Mouse (Mus musculus): Measurements from ENCODE around the gene Bivm. TPM values are rescaled to one million over a fixed set of nuclear protein-coding genes. Genes with fewer than 3 reads are reported as not detected.

The Bivm gene
- polyA plus RNA-seq, 2 experiments = 13.3 to 17.9 TPM

- H3K27me3 ChIP-seq (ENCODE audit: control insufficient read depth, insufficient read depth, low read length) = no peaks in the 10 kb centered on the region
- ATAC-seq (ENCODE audit: low FRiP score, low read depth) = no peak
- peaks cover 16% of the 10 kb centered on the region for H3K9me3 ChIP-seq (ENCODE audit: control insufficient read depth, low read length)
- peaks cover 71% of the 10 kb centered on the region for H3K36me3 ChIP-seq (ENCODE audit: control insufficient read depth, insufficient read depth, low read length)
- no peak overlapping the region for H3K4me2 ChIP-seq (replicated peaks; ENCODE audit: low read depth, low read length, severe bottlenecking)
- H3K9ac ChIP-seq (ENCODE audit: low read depth, low read length, severe bottlenecking) = no peak overlapping the region
- H3K4me1 ChIP-seq (ENCODE audit: control insufficient read depth, insufficient read depth, low read length) = no peaks in the 10 kb centered on the region
- WGBS = 81% methylated on average over 8 of the region's 8 CpGs
- DNase-seq (ENCODE audit: low spot score) = no peak
- H3K27ac ChIP-seq (replicated peaks; ENCODE audit: low read depth, low read length) = no peak overlapping the region
- TF ChIP-seq POLR2A (IDR thresholded peaks at IDR 0.05; ENCODE audit: borderline replicate concordance, extremely low read depth, insufficient read depth, insufficient read length) = no peak
- H3K4me3 ChIP-seq (replicated peaks; ENCODE audit: low read length) = no peak overlapping the region
Observed at GRCm38 (mm10) chr1:44173903-44174302, 55.1 kb downstream of the Bivm start.

- 91% methylated on average over 5 of the region's 5 CpGs for WGBS
- no peak for ATAC-seq (ENCODE audit: low FRiP score, low read depth)
- TF ChIP-seq POLR2A (IDR thresholded peaks at IDR 0.05; ENCODE audit: borderline replicate concordance, extremely low read depth, insufficient read depth, insufficient read length) = no peak
- H3K4me1 ChIP-seq (ENCODE audit: control insufficient read depth, insufficient read depth, low read length) = no peaks in the 10 kb centered on the region
- H3K36me3 ChIP-seq (ENCODE audit: control insufficient read depth, insufficient read depth, low read length) = peaks cover 72% of the 10 kb centered on the region
- no peak overlapping the region for H3K4me3 ChIP-seq (replicated peaks; ENCODE audit: low read length)
- H3K4me2 ChIP-seq (replicated peaks; ENCODE audit: low read depth, low read length, severe bottlenecking) = no peak overlapping the region
- no peak overlapping the region for H3K9ac ChIP-seq (ENCODE audit: low read depth, low read length, severe bottlenecking)
- H3K27me3 ChIP-seq (ENCODE audit: control insufficient read depth, insufficient read depth, low read length) = no peaks in the 10 kb centered on the region
- H3K9me3 ChIP-seq (ENCODE audit: control insufficient read depth, low read length) = no peaks in the 10 kb centered on the region
- DNase-seq (ENCODE audit: low spot score) = no peak
- H3K27ac ChIP-seq (replicated peaks; ENCODE audit: low read depth, low read length) = no peak overlapping the region
Observed at GRCm38 (mm10) chr1:44178086-44178485, 59.3 kb downstream of the Bivm start.

- TF ChIP-seq POLR2A (IDR thresholded peaks at IDR 0.05; ENCODE audit: borderline replicate concordance, extremely low read depth, insufficient read depth, insufficient read length) = no peak
- no peak for ATAC-seq (ENCODE audit: low FRiP score, low read depth)
Observed at GRCm38 (mm10) chr1:44186396-44186795, 67.6 kb downstream of the Bivm start.

More at GRCm38 (mm10) chr1:44186396-44186795, 67.6 kb downstream of the Bivm start:
- Histone ChIP-seq H3K4me3 (replicated peaks; ENCODE audit: low read length) (no peak overlapping the region), H3K4me2 (replicated peaks; ENCODE audit: low read depth, low read length, severe bottlenecking) (no peak overlapping the region), H3K27me3 (ENCODE audit: control insufficient read depth, insufficient read depth, low read length) (no peaks in the 10 kb centered on the region), H3K9me3 (ENCODE audit: control insufficient read depth, low read length) (no peaks in the 10 kb centered on the region), H3K27ac (replicated peaks; ENCODE audit: low read depth, low read length) (no peak overlapping the region), H3K36me3 (ENCODE audit: control insufficient read depth, insufficient read depth, low read length) (peaks cover 9% of the 10 kb centered on the region), H3K9ac (ENCODE audit: low read depth, low read length, severe bottlenecking) (no peak overlapping the region), H3K4me1 (ENCODE audit: control insufficient read depth, insufficient read depth, low read length) (no peaks in the 10 kb centered on the region)
- no peak for DNase-seq (ENCODE audit: low spot score)

Other genes starting within 250 kb of the Bivm start
- 23.4 and 27.3 TPM in 2 replicates for gene Tpp2, start 185.3 kb upstream of the Bivm start, polyA plus RNA-seq (2012; rRNA removed)
- gene Tpp2, start 185.3 kb upstream of the Bivm start, polyA plus RNA-seq (2014; fragmentation: Nextera tagmentation; extraction: Ambion mirVana) = 49.6 and 53.0 TPM in 2 replicates
- gene Mettl21c, start 98.9 kb upstream of the Bivm start, polyA plus RNA-seq (2012; rRNA removed) = 0.33 and 0.62 TPM in 2 replicates
- 0.61 and 1.4 TPM in 2 replicates for gene Mettl21c, start 98.9 kb upstream of the Bivm start, polyA plus RNA-seq (2014; fragmentation: Nextera tagmentation; extraction: Ambion mirVana)
- gene Gm8251, start 57.0 kb upstream of the Bivm start, polyA plus RNA-seq (2012; rRNA removed) = 0.10 and 0.19 TPM in 2 replicates
- gene Gm8251, start 57.0 kb upstream of the Bivm start, polyA plus RNA-seq (2014; fragmentation: Nextera tagmentation; extraction: Ambion mirVana) = 0.08 and 0.11 TPM in 2 replicates
- 29.8 and 31.5 TPM in 2 replicates for gene Tex30, start 16.5 kb upstream of the Bivm start, polyA plus RNA-seq (2012; rRNA removed)
- 71.7 and 73.2 TPM in 2 replicates for gene Tex30, start 16.5 kb upstream of the Bivm start, polyA plus RNA-seq (2014; fragmentation: Nextera tagmentation; extraction: Ambion mirVana)
- gene Kdelc1, start 149 bp upstream of the Bivm start, polyA plus RNA-seq (2012; rRNA removed) = 64.7 and 68.3 TPM in 2 replicates
- gene Kdelc1, start 149 bp upstream of the Bivm start, polyA plus RNA-seq (2014; fragmentation: Nextera tagmentation; extraction: Ambion mirVana) = 69.7 and 77.6 TPM in 2 replicates
- gene Ercc5, start 28.8 kb downstream of the Bivm start, polyA plus RNA-seq (2012; rRNA removed) = 18.4 and 23.4 TPM in 2 replicates
- gene Ercc5, start 28.8 kb downstream of the Bivm start, polyA plus RNA-seq (2014; fragmentation: Nextera tagmentation; extraction: Ambion mirVana) = 25.2 and 28.2 TPM in 2 replicates
- 0.03 and 0.04 TPM in 2 replicates for gene Mettl21e, start 100.0 kb downstream of the Bivm start, polyA plus RNA-seq (2012; rRNA removed)
- gene Mettl21e, start 100.0 kb downstream of the Bivm start, polyA plus RNA-seq (2014; fragmentation: Nextera tagmentation; extraction: Ambion mirVana) = 0.08 TPM in 1 of 2 replicates, not detected in the other